35 mouse cellular contexts compared by ENCODE assay signal in the genomic region with DNA sequence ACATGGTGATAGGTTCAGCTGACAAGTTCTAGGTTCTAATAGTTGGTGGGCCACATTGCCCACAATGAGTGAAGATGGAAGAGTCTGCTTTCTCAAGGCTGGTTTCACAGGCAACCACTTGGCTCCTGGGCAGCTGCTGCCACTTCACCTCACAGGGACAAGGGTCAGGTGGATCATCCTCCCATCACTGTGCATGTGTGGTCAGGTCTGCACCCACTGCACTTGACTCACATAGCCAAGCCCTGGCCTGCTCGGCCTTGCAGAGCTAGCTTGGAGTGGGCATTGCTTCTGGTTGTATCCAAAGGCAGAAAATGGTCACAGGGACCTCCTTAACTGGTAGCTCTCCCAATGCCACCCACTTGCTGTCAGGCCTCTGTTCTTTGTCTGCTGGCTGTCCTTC.
"Had no signal": no experiment of that assay in that cellular context is flagged by ENCODE, and none has a peak within 500 bp of the region (broad histone marks: within the 10 kb centered on the region; RNA-seq: fewer than 3 reads in every experiment).

No protein-coding gene starts in this region.

- DNase-seq: heart, postnatal 10 days; heart, postnatal 14 days; heart, postnatal 36 days; heart, postnatal 4 days; kidney, adult 11 months; kidney, adult 18-20 months; kidney, adult 2 months; kidney, adult 8-10 months; kidney, adult 9 months; kidney, postnatal 10 days; kidney, postnatal 14 days; kidney, postnatal 25 days; kidney, postnatal 36 days; kidney, postnatal 4 days; layer of hippocampus, adult 9-11 months; layer of hippocampus, postnatal 36 days had no signal

- H3K4me2 ChIP-seq: heart, embryonic 11.5 days; heart, embryonic 12.5 days; heart, embryonic 13.5 days; heart, embryonic 15.5 days; hindbrain, embryonic 12.5 days; hindbrain, embryonic 13.5 days; hindbrain, embryonic 14.5 days; hindbrain, embryonic 15.5 days; intestine, embryonic 15.5 days; kidney, embryonic 15.5 days had no signal

- H3K9ac ChIP-seq: heart, embryonic 12.5 days; heart, embryonic 13.5 days; heart, embryonic 15.5 days; hindbrain, embryonic 12.5 days; hindbrain, embryonic 13.5 days; hindbrain, embryonic 14.5 days; hindbrain, embryonic 15.5 days; intestine, embryonic 15.5 days; kidney, embryonic 15.5 days had no signal

- H3K9me3 ChIP-seq: heart, embryonic 10.5 days; heart, embryonic 12.5 days; heart, embryonic 13.5 days; heart, embryonic 15.5 days; hindbrain, embryonic 10.5 days; hindbrain, embryonic 12.5 days; hindbrain, embryonic 13.5 days; hindbrain, embryonic 15.5 days; intestine, embryonic 15.5 days; kidney, embryonic 15.5 days had no signal

- H3K27ac ChIP-seq: heart, embryonic 10.5 days; heart, embryonic 13.5 days; heart, embryonic 15.5 days; hindbrain, embryonic 10.5 days; hindbrain, embryonic 12.5 days; hindbrain, embryonic 13.5 days; hindbrain, embryonic 14.5 days; hindbrain, embryonic 15.5 days; hindbrain, postnatal 0 days; intestine, embryonic 15.5 days; kidney, embryonic 15.5 days; kidney, postnatal 0 days; layer of hippocampus, adult 2 months had no signal

- H3K4me1 ChIP-seq: heart, embryonic 10.5 days; heart, embryonic 12.5 days; hindbrain, embryonic 10.5 days; hindbrain, embryonic 12.5 days; hindbrain, embryonic 13.5 days; hindbrain, embryonic 15.5 days; intestine, embryonic 15.5 days; kidney, embryonic 15.5 days had no signal

- H3K27me3 ChIP-seq: heart, embryonic 12.5 days; heart, embryonic 13.5 days; heart, embryonic 15.5 days; hindbrain, embryonic 12.5 days; hindbrain, embryonic 13.5 days; hindbrain, embryonic 15.5 days; intestine, embryonic 15.5 days; kidney, embryonic 15.5 days had no signal

- ATAC-seq: hindbrain, embryonic 16.5 days; hindbrain, postnatal 0 days; inflammation-experienced regulatory T-cells, adult 6 months; intestine, embryonic 15.5 days; intestine, embryonic 16.5 days; intestine, postnatal 0 days had no signal

- H3K4me3 ChIP-seq: heart, embryonic 10.5 days; heart, embryonic 12.5 days; heart, embryonic 13.5 days; heart, embryonic 15.5 days; hindbrain, embryonic 10.5 days; hindbrain, embryonic 12.5 days; hindbrain, embryonic 13.5 days; hindbrain, embryonic 15.5 days; intestine, embryonic 15.5 days; kidney, embryonic 15.5 days; layer of hippocampus, adult 2 months had no signal
